Mouse (Mus musculus) MEL (cell line): Measurements from ENCODE around the gene Cntn1.

Experiments used
- E2F4 ChIP-seq: IDR thresholded peaks from 2 replicates; pipeline ENCODE4 v1.6.1; 2011; ENCODE audit warnings: low read depth, low read length, improper control_type of control experiment, borderline replicate concordance
- KAT2A ChIP-seq: conservative IDR thresholded peaks from 2 replicates; pipeline ENCODE4 v1.6.1; 2012; ENCODE audit warnings: low read depth, low read length, improper control_type of control experiment, inconsistent platforms
- MAFK ChIP-seq: IDR thresholded peaks from 2 replicates; pipeline ENCODE4 v1.6.1; 2011; ENCODE audit warnings: low read depth, mild to moderate bottlenecking, low read length, improper control_type of control experiment, borderline replicate concordance
- POLR2A ChIP-seq, 2 experiments: IDR thresholded peaks; 2 replicates each; pipeline ENCODE4 v1.6.1; 2011 to 2012; ENCODE audit warnings: low read length in 2 of 2, mild to moderate bottlenecking in 2 of 2, control low read depth in 1 of 2, improper control_type of control experiment in 1 of 2, low read depth in 1 of 2, moderate library complexity in 1 of 2; ENCODE audit not compliant: control insufficient read depth in 1 of 2, insufficient read depth in 1 of 2, poor library complexity in 1 of 2
- TAL1 ChIP-seq: IDR thresholded peaks from 2 replicates; pipeline ENCODE4 v1.6.1; 2012; ENCODE audit warnings: mild to moderate bottlenecking, inconsistent platforms, low read length, moderate library complexity, mixed read lengths
- TBP ChIP-seq: IDR thresholded peaks from 2 replicates; pipeline ENCODE4 v1.8.0; 2011; ENCODE audit warnings: low read depth, low read length, improper control_type of control experiment
- ZMIZ1 ChIP-seq: IDR thresholded peaks from 2 replicates; pipeline ENCODE4 v1.6.1; 2012; ENCODE audit warnings: low read depth, mild to moderate bottlenecking, inconsistent platforms, low read length, improper control_type of control experiment, moderate library complexity

DNA sequence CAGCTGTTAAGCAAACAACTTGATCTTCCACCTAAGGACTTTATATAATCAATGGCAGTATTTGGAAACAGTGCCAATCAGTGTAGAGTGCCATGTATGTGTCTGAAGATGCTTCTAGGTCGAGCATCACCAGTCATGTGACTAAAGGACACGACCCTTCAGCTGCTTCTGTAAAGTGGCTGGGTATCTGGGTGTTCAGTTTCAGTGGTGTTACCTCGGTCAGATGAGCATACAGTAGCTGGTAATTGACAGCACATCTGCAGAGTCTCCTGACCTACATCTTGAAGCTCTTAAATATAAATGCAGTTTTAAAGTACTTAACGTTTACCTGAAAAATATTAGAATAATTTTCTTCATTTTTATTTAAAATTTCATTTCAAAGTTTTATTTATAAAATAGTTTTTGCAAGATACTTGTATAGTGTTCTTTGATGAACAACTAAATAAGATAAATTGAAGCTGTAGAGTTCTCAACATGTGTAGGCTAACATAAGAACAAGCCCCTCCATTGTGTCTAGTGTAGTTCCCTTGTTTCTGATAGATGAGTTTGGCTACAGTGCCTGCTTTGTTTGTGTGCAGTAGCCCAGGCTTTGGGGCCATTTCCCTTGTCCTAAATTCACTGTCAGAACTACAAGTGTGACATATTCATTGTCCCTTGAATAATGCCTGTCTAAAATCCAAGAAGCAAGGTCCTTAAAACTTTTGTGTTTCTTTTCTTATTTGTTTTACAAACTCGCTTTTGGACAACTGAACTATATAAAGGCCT lies 48.6 kb downstream of the Cntn1 start:
- TF ChIP-seq KAT2A, result no peak
- TF ChIP-seq POLR2A (IDR thresholded peaks at IDR 0.05; ENCODE audit: control insufficient read depth in 1 of 2, insufficient read depth in 1 of 2, low read depth in 1 of 2, low read length in 2 of 2, poor library complexity in 1 of 2), result no peak
- TF ChIP-seq ZMIZ1, result no peak
- no peak for TF ChIP-seq TBP
- TF ChIP-seq MAFK, result no peak
- no peak for TF ChIP-seq E2F4
- no peak for TF ChIP-seq TAL1
